Mouse (Mus musculus) midbrain, embryonic 10.5 days (tissue): Measurements from ENCODE around the gene Zfyve1. TPM values are rescaled to one million over a fixed set of nuclear protein-coding genes. Genes with fewer than 3 reads are reported as not detected.
A peak's percentile ranks its signal among the peaks of the same experiment; 100 is the strongest.

Source experiments
- DNase-seq: peaks from one replicate; pipeline ENCODE4 v3.0.0-alpha.2; 2017; ENCODE audit warnings: low spot score
- H3K27ac ChIP-seq: fragments of 300-500 bp; sonication (generic); replicated peaks from 2 replicates; pipeline ENCODE4 v1.5.1; 2016; ENCODE audit warnings: mild to moderate bottlenecking
- H3K27me3 ChIP-seq: fragments of 300-500 bp; sonication (generic); 2 replicates; pipeline ENCODE4 v1.6.1; 2016; ENCODE audit warnings: low read depth, mild to moderate bottlenecking; ENCODE audit not compliant: poor library complexity, severe bottlenecking
- H3K36me3 ChIP-seq: fragments of 300-500 bp; sonication (generic); 2 replicates; pipeline ENCODE4 v1.6.1; 2016; ENCODE audit warnings: mild to moderate bottlenecking, moderate library complexity
- H3K4me1 ChIP-seq: fragments of 300-500 bp; sonication (generic); 2 replicates; pipeline ENCODE4 v1.6.1; 2016
- H3K4me3 ChIP-seq: fragments of 300-500 bp; sonication (generic); 2 replicates; pipeline ENCODE4 v1.5.1; 2016; ENCODE audit warnings: mild to moderate bottlenecking, moderate library complexity
- H3K9me3 ChIP-seq: fragments of 300-500 bp; sonication (generic); replicated peaks from 2 replicates; pipeline ENCODE4 v1.6.1; 2016; ENCODE audit warnings: mild to moderate bottlenecking
- WGBS: fragments of 180-500 bp; shearing (Covaris S2); methylation state at CpG from one replicate; pipeline ENCODE4 v1.1.7; 2016; 5-methylcytosine and 5-hydroxymethylcytosine counted together
- polyA plus RNA-seq: library from polyadenylated mRNA; unstranded; fragments of >200 nt; fragmentation: Nextera tagmentation; extraction: Ambion mirVana; gene quantifications from 2 replicates; pipeline ENCODE4 v1.2.1, GENCODE M21; 2016

Gene Zfyve1
- polyA plus RNA-seq, 1 experiment from 2014 or later = 21.1 TPM

GRCm38 (mm10) chr12:83532966-83533365 is 64.1 kb downstream of the Zfyve1 start:
- Histone ChIP-seq H3K9me3 (no peaks in the 10 kb centered on the region), H3K27me3 (no peaks in the 10 kb centered on the region), H3K36me3 (peaks cover 62% of the 10 kb centered on the region), H3K4me3 (no peak overlapping the region), H3K4me1 (peaks cover 4% of the 10 kb centered on the region; the same call in 1 of the 2 replicates), H3K27ac (no peak overlapping the region)
- DNase-seq = no peak
- 94% methylated on average over 3 of the region's 3 CpGs for WGBS

GRCm38 (mm10) chr12:83531992-83532391 is 65.0 kb downstream of the Zfyve1 start:
- Histone ChIP-seq H3K9me3 (no peaks in the 10 kb centered on the region), H3K27me3 (no peaks in the 10 kb centered on the region), H3K36me3 (peaks cover 53% of the 10 kb centered on the region), H3K4me3 (no peak overlapping the region), H3K27ac (no peak overlapping the region), H3K4me1 (peaks cover 5% of the 10 kb centered on the region; the same call in 1 of the 2 replicates)
- 94% methylated on average over 6 of the region's 6 CpGs for WGBS
- no peak for DNase-seq

DNA sequence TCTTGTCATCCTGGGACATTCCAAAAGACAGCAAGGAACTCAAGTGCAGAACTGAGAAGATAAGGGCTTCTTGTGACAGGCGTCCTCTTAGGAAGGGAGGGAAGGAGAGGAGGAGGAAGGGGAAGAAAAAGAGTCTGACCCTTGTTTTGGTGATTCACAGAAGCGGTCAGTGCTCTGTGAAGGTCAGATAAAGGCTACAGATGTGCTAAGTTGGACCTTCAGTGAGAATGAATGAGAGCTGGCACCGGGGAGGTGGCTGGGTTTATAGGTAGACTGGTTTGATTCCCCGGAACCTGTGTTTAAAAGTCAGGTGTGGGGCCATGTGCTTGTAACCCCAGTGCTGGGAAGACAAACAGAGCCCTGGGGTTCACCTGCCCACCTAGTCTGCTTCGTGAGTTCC is 68.4 kb downstream of the Zfyve1 start:
- 90% methylated on average over 5 of the region's 5 CpGs for WGBS

DNA sequence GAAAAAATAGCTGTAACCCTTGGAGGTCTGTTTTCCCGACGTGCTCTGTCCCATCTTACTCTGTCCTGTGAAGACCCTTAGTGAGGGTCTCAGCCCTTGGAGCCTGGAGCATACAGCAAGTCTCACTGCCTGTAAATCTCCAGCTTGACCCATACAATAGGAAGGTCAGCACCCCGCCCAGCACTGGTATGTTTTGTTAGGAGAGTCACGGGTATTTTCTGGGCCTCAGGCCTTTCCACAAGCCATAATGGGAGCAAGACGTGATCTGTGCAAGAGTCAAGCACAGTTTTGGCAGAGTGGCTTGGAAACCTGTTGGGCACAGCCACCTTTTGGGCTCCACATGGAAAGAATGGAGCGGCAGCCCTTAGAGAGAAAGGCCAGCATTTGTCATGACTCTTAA is 69.2 kb downstream of the Zfyve1 start:
- Histone ChIP-seq H3K27me3 (no peaks in the 10 kb centered on the region), H3K27ac (no peak overlapping the region), H3K36me3 (peaks cover 21% of the 10 kb centered on the region), H3K9me3 (no peaks in the 10 kb centered on the region), H3K4me3 (no peak overlapping the region), H3K4me1 (peaks cover 13% of the 10 kb centered on the region)
- WGBS = 73% methylated on average over 6 of the region's 6 CpGs
- no peak for DNase-seq

More for the DNA sequence above, 68.4 kb downstream of the Zfyve1 start:
- peaks cover 10% of the 10 kb centered on the region for H3K4me1 ChIP-seq
- DNase-seq = no peak
- H3K4me3 ChIP-seq = no peak overlapping the region
- H3K36me3 ChIP-seq = peaks cover 26% of the 10 kb centered on the region
- no peaks in the 10 kb centered on the region for H3K9me3 ChIP-seq
- no peak overlapping the region for H3K27ac ChIP-seq
- H3K27me3 ChIP-seq = no peaks in the 10 kb centered on the region

- H3K27me3 ChIP-seq = no peaks in the 10 kb centered on the region
- 86% methylated on average over 18 of the region's 18 CpGs for WGBS
- no peak overlapping the region for H3K4me3 ChIP-seq
- no peaks in the 10 kb centered on the region for H3K9me3 ChIP-seq
- peaks cover 8% of the 10 kb centered on the region; the same call in 1 of the 2 replicates for H3K36me3 ChIP-seq
- H3K4me1 ChIP-seq = peaks cover 15% of the 10 kb centered on the region
- no peak overlapping the region for H3K27ac ChIP-seq
- no peak for DNase-seq
These were observed 71.0 kb downstream of the Zfyve1 start for GRCm38 (mm10) chr12:83525822-83526544.

DNA sequence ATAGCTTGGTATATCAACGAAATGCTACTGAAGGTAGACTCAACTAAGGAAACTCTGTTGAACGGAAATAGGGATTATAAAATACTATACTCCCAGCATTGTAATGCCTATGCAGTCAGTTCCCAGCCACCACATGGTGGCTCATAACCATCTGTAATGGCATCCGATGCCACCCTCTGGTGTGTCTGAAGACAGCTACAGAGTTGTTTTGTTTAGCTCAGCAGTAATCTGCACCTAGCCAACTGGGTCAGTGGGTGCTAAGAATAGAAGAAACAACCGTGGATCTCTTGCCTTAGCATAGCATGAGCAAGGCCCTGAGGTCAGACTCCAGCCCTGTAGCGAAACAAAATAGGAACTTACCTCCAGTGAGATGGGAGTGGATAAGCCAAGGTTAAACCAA is 72.7 kb downstream of the Zfyve1 start:
- peaks cover 28% of the 10 kb centered on the region for H3K4me1 ChIP-seq
- no peak overlapping the region for H3K27ac ChIP-seq
- H3K9me3 ChIP-seq = no peaks in the 10 kb centered on the region
- no peak overlapping the region for H3K4me3 ChIP-seq
- 82% methylated on average over 5 of the region's 5 CpGs for WGBS
- 0 out of 2 replicates have a peak, but pooled peaks cover 3% of the 10 kb centered on the region for H3K36me3 ChIP-seq
- H3K27me3 ChIP-seq = peaks cover 5% of the 10 kb centered on the region; the same call in 1 of the 2 replicates
- no peak for DNase-seq

DNA sequence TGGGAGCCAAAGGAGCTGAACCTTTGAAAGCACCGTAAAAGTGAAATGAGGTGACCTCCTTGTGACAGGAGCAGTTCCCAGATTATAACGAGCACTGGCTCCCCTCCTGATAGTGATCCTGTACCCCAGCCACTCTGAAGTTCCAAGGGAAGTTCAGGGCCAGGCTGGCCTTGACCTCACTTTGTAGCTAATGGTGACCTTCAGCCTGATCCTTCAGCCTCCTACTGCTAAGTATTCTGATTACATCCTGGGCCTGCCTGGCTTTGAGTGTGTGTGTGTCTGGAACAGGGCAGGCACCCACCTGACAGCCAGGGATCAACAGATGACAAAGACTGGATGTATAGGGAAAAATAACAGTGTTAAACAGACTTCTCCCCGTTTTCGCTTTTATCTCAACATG is 73.1 kb downstream of the Zfyve1 start:
- no peaks in the 10 kb centered on the region for H3K36me3 ChIP-seq
- peaks cover 28% of the 10 kb centered on the region for H3K4me1 ChIP-seq
- peaks cover 7% of the 10 kb centered on the region; the same call in 1 of the 2 replicates for H3K27me3 ChIP-seq
- no peak for DNase-seq
- no peak overlapping the region for H3K27ac ChIP-seq
- H3K4me3 ChIP-seq = no peak overlapping the region
- H3K9me3 ChIP-seq = no peaks in the 10 kb centered on the region
- 83% methylated on average over 4 of the region's 4 CpGs for WGBS

- 95% methylated on average over 6 of the region's 6 CpGs for WGBS
- Histone ChIP-seq H3K4me3 (no peak overlapping the region), H3K4me1 (peaks cover 28% of the 10 kb centered on the region), H3K36me3 (no peaks in the 10 kb centered on the region), H3K27ac (no peak overlapping the region), H3K27me3 (peaks cover 7% of the 10 kb centered on the region; the same call in 1 of the 2 replicates), H3K9me3 (no peaks in the 10 kb centered on the region)
- DNase-seq = no peak
These were observed 74.0 kb downstream of the Zfyve1 start for GRCm38 (mm10) chr12:83523056-83523455.

DNA sequence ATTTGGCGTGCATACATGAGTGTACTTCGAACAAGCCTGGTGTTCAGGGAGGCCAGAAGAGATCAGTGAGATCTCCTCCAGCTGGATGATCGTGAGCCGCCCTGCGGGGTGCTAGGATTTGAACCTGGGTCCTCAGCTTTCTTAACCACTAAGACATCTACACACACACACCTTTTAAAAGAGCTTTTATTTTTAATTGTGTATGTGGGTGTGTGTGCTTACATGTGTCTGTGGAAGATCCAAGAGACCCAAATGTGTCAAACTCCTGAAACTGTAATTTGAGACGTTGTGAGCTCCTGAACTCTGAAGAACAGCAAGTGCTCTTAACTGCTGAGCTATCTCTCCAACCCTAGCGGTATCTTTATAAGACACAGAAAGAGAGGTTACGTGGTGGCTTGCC is 75.9 kb downstream of the Zfyve1 start:
- no peak overlapping the region for H3K27ac ChIP-seq

DNA sequence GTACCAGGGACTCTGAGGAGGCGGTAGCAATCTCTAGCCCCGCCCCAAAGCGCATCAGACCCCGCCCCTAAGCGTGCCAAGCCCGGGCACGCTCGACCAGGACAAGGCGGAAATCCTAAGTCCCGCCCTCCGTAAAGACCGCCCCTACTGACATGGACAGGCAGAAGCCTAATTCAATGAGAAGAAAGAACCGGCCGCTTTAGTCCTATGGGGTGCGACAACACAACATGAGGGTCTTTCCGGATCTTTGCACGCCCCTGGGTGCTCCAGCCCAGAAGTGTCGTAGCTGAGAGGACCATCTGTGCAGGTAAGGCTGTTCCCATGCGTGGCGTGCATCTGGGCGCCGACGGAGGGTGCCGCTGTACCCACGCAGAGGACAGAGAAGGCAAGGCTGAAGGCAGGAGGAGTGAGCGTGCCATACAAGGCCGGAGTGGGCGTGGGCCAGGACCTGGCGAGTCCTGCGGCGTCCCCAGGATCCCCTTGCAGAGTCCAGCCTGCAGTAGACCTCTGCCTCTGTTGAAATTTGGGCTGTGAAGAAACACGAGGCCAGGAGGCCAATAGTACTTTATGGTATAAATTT is 76.6 kb downstream of the Zfyve1 start, which contains the start of gene Dcaf4:
TSS of gene Dcaf4 (plus strand) at position 156 of the 580 bp plus-strand sequence.
- Histone ChIP-seq H3K36me3 (no peaks in the 10 kb centered on the region), H3K4me1 (peaks cover 25% of the 10 kb centered on the region), H3K27ac (peak within 1 kb of the TSS; percentile 85), H3K9me3 (no peaks in the 10 kb centered on the region), H3K27me3 (peaks cover 7% of the 10 kb centered on the region; the same call in 1 of the 2 replicates), H3K4me3 (peak within 1 kb of the TSS; percentile 74)
- WGBS = under 1% methylated on average over 32 of the region's 32 CpGs
- DNase-seq = peak; percentile 96

More for the DNA sequence above, 75.9 kb downstream of the Zfyve1 start:
- Histone ChIP-seq H3K4me3 (peak overlapping the region; percentile 74), H3K9me3 (no peaks in the 10 kb centered on the region), H3K4me1 (peaks cover 25% of the 10 kb centered on the region), H3K36me3 (no peaks in the 10 kb centered on the region), H3K27me3 (peaks cover 7% of the 10 kb centered on the region; the same call in 1 of the 2 replicates)
- no peak for DNase-seq
- 47% methylated on average over 8 of the region's 8 CpGs for WGBS

DNA sequence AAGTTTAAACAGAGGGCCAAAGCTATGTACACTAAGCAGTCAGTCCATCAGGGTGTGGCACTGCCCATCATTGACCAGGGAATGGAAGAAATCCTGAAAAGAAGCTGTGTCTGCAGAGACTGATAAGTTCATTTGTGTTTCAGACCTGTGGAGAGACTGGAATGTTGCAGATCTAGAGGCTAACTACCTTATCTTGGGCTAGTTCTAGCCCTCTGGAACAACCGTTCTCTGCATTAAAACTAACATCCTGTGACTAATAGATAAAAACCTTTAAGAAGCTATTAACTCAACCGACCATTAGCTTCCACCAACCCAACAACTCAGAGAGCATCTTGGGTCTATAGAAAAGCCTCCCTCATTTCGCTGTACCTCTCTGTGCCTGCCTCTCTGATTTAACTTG is 79.4 kb downstream of the Zfyve1 start:
- H3K4me3 ChIP-seq = no peak overlapping the region
- H3K9me3 ChIP-seq = no peaks in the 10 kb centered on the region
- H3K27me3 ChIP-seq = peaks cover 7% of the 10 kb centered on the region; the same call in 1 of the 2 replicates
- H3K27ac ChIP-seq = no peak overlapping the region
- H3K4me1 ChIP-seq = peaks cover 26% of the 10 kb centered on the region
- no peaks in the 10 kb centered on the region for H3K36me3 ChIP-seq
- 89% methylated on average over 3 of the region's 3 CpGs for WGBS
- no peak for DNase-seq

DNA sequence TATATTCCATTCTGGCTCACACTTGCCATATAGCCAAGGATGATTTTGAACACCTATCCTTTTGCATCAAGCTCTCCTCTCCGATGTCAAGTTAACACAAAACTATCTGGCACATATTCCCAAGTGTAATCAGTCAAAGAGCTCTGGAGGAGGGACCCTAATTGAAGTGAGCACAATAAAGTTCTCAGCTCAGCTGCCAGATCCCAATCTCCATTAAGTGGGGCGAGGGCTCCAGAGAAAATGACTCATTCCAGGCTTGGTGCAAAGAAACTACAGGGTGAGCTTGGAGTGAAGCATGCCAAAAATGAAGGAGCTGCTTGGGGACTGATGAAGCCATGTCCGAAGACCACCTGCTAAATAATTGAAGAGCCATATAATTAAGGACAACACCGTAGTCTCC is 82.8 kb downstream of the Zfyve1 start:
- no peaks in the 10 kb centered on the region for H3K9me3 ChIP-seq
- H3K36me3 ChIP-seq = no peaks in the 10 kb centered on the region
- 0 out of 2 replicates have a peak, but pooled peaks cover 1% of the 10 kb centered on the region for H3K27me3 ChIP-seq
- 86% methylated on average over 4 of the region's 4 CpGs for WGBS
- no peak for DNase-seq
- H3K4me3 ChIP-seq = no peak overlapping the region
- no peak overlapping the region for H3K27ac ChIP-seq
- H3K4me1 ChIP-seq = peaks cover 8% of the 10 kb centered on the region

- no peak overlapping the region for H3K27ac ChIP-seq
- H3K4me3 ChIP-seq = no peak overlapping the region
- H3K4me1 ChIP-seq = peaks cover 8% of the 10 kb centered on the region
- no peak for DNase-seq
- 51% methylated on average over 5 of the region's 5 CpGs for WGBS
- no peaks in the 10 kb centered on the region for H3K27me3 ChIP-seq
- H3K36me3 ChIP-seq = no peaks in the 10 kb centered on the region
- no peaks in the 10 kb centered on the region for H3K9me3 ChIP-seq
These were observed 83.8 kb downstream of the Zfyve1 start for GRCm38 (mm10) chr12:83513185-83513584.
